Mouse (Mus musculus): ENCODE data around the gene Glyr1. TPM values are rescaled to one million over a fixed set of nuclear protein-coding genes. Genes with fewer than 3 reads are reported as not detected.

The Glyr1 gene
- polyA plus RNA-seq, 1 experiment from 2014 or later: 110 TPM

GRCm38 (mm10) chr16:4964731-4965391 lies 84.8 kb downstream of the Glyr1 start:
- DNase-seq (ENCODE audit: low spot score): no peak

Other genes with a start within 250 kb of the Glyr1 start
- gene 4930562C15Rik, start 214.4 kb downstream of the Glyr1 start, polyA plus RNA-seq (2015; fragmentation: Nextera tagmentation; extraction: Ambion mirVana): 0.31 TPM in 1 of 2 replicates, not detected in the other
- gene Ubald1, start 169.5 kb downstream of the Glyr1 start, polyA plus RNA-seq (2015; fragmentation: Nextera tagmentation; extraction: Ambion mirVana): 57.5 and 62.3 TPM in 2 replicates
- 31.1 and 31.7 TPM in 2 replicates for gene Mgrn1, start 163.6 kb downstream of the Glyr1 start, polyA plus RNA-seq (2015; fragmentation: Nextera tagmentation; extraction: Ambion mirVana)
- gene Nudt16l1, start 111.1 kb downstream of the Glyr1 start, polyA plus RNA-seq (2015; fragmentation: Nextera tagmentation; extraction: Ambion mirVana): 150 and 151 TPM in 2 replicates
- gene Anks3, start 85.7 kb downstream of the Glyr1 start, polyA plus RNA-seq (2015; fragmentation: Nextera tagmentation; extraction: Ambion mirVana): 45.3 and 50.3 TPM in 2 replicates
- 0.05 and 0.14 TPM in 2 replicates for gene Sept12, start 52.0 kb downstream of the Glyr1 start, polyA plus RNA-seq (2015; fragmentation: Nextera tagmentation; extraction: Ambion mirVana)
- gene Smim22, start 42.6 kb downstream of the Glyr1 start, polyA plus RNA-seq (2015; fragmentation: Nextera tagmentation; extraction: Ambion mirVana): 6.4 and 11.7 TPM in 2 replicates
- 35.1 TPM in 2 replicates for gene Rogdi, start 36.3 kb downstream of the Glyr1 start, polyA plus RNA-seq (2015; fragmentation: Nextera tagmentation; extraction: Ambion mirVana)
- 25.5 and 33.0 TPM in 2 replicates for gene Ubn1, start 194 bp upstream of the Glyr1 start, polyA plus RNA-seq (2015; fragmentation: Nextera tagmentation; extraction: Ambion mirVana)
- gene Ppl, start 82.6 kb upstream of the Glyr1 start, polyA plus RNA-seq (2015; fragmentation: Nextera tagmentation; extraction: Ambion mirVana): 0.49 and 1.0 TPM in 2 replicates
- 0.41 and 0.42 TPM in 2 replicates for gene Sec14l5, start 97.2 kb upstream of the Glyr1 start, polyA plus RNA-seq (2015; fragmentation: Nextera tagmentation; extraction: Ambion mirVana)
- gene Nagpa, start 154.1 kb upstream of the Glyr1 start, polyA plus RNA-seq (2015; fragmentation: Nextera tagmentation; extraction: Ambion mirVana): 16.3 and 18.0 TPM in 2 replicates
- 1.0 and 1.1 TPM in 2 replicates for gene AU021092, start 172.4 kb upstream of the Glyr1 start, polyA plus RNA-seq (2015; fragmentation: Nextera tagmentation; extraction: Ambion mirVana)
- gene Alg1, start 183.8 kb upstream of the Glyr1 start, polyA plus RNA-seq (2015; fragmentation: Nextera tagmentation; extraction: Ambion mirVana): 31.6 TPM in 2 replicates
- gene Eef2kmt, start 206.1 kb upstream of the Glyr1 start, polyA plus RNA-seq (2015; fragmentation: Nextera tagmentation; extraction: Ambion mirVana): 13.9 and 15.5 TPM in 2 replicates